Mouse (Mus musculus): ENCODE measurements at regions not wholly inside any gene's neighbourhood (a gene's known extent, or its start where the extent isn't known, plus 50 kb on each side); places are given as distances from the start of the nearest gene placed in this dataset.
"Not testable (repeated sequence)": the region's sequence is repeated elsewhere in the genome, so short reads cannot be mapped to it uniquely, and the experiment has no call there.

- no peak overlapping the region for H3K4me2 ChIP-seq (replicated peaks)
These were observed 558.2 kb downstream of the Isl1 start for GRCm38 (mm10) chr13:115751271-115751670.

GRCm38 (mm10) chr13:115742080-115742479 lies 567.4 kb downstream of the Isl1 start:
- H3K27me3 ChIP-seq (replicated peaks); H3K36me3 ChIP-seq; ATAC-seq (ENCODE audit: low FRiP score, low read depth); H3K27ac ChIP-seq; H3K9ac ChIP-seq; H3K9me3 ChIP-seq; H3K4me1 ChIP-seq; H3K4me3 ChIP-seq; H3K4me2 ChIP-seq (replicated peaks): not testable (repeated sequence)
- WGBS = 94% methylated on average over 1 of the region's 1 CpGs

More at GRCm38 (mm10) chr13:115751271-115751670, 558.2 kb downstream of the Isl1 start:
- no peaks in the 10 kb centered on the region for H3K4me1 ChIP-seq
- H3K4me3 ChIP-seq = no peak overlapping the region
- no peaks in the 10 kb centered on the region for H3K27me3 ChIP-seq (replicated peaks)
- no peak overlapping the region for H3K9ac ChIP-seq
- no peak overlapping the region for H3K27ac ChIP-seq
- WGBS = 52% methylated on average over 7 of the region's 7 CpGs
- ATAC-seq (ENCODE audit: low FRiP score, low read depth) = no peak; the same call in 1 of the 2 replicates
- H3K9me3 ChIP-seq = no peaks in the 10 kb centered on the region
- no peaks in the 10 kb centered on the region for H3K36me3 ChIP-seq

- no peaks in the 10 kb centered on the region for H3K4me1 ChIP-seq
- H3K27ac ChIP-seq = no peak overlapping the region
- H3K4me2 ChIP-seq (replicated peaks) = no peak overlapping the region
- no peak overlapping the region for H3K4me3 ChIP-seq
- ATAC-seq (ENCODE audit: low FRiP score, low read depth) = no peak
- WGBS = 73% methylated on average over 5 of the region's 5 CpGs
- no peak overlapping the region for H3K9ac ChIP-seq
- no peaks in the 10 kb centered on the region for H3K36me3 ChIP-seq
- no peaks in the 10 kb centered on the region for H3K27me3 ChIP-seq (replicated peaks)
- no peaks in the 10 kb centered on the region for H3K9me3 ChIP-seq
These were observed 581.5 kb downstream of the Isl1 start for GRCm38 (mm10) chr13:115727986-115728385.

GRCm38 (mm10) chr13:115725356-115725952 lies 584.0 kb downstream of the Isl1 start:
- Histone ChIP-seq H3K4me1 (no peaks in the 10 kb centered on the region), H3K9ac (no peak overlapping the region), H3K9me3 (no peaks in the 10 kb centered on the region), H3K4me3 (no peak overlapping the region), H3K27ac (no peak overlapping the region), H3K27me3 (replicated peaks) (no peaks in the 10 kb centered on the region), H3K36me3 (no peaks in the 10 kb centered on the region), H3K4me2 (replicated peaks) (no peak overlapping the region)
- no peak for ATAC-seq (ENCODE audit: low FRiP score, low read depth)
- 54% methylated on average over 5 of the region's 5 CpGs for WGBS

- ATAC-seq (ENCODE audit: low FRiP score, low read depth) = no peak
- Histone ChIP-seq H3K27me3 (replicated peaks) (no peaks in the 10 kb centered on the region), H3K9me3 (no peaks in the 10 kb centered on the region), H3K4me3 (no peak overlapping the region), H3K4me2 (replicated peaks) (no peak overlapping the region), H3K4me1 (no peaks in the 10 kb centered on the region), H3K36me3 (no peaks in the 10 kb centered on the region), H3K9ac (no peak overlapping the region), H3K27ac (no peak overlapping the region)
- 91% methylated on average over 2 of the region's 2 CpGs for WGBS
These were observed 590.2 kb downstream of the Isl1 start for GRCm38 (mm10) chr13:115719276-115719675.

- no peak for ATAC-seq (ENCODE audit: low FRiP score, low read depth)
- no peak overlapping the region for H3K9ac ChIP-seq
- 63% methylated on average over 5 of the region's 5 CpGs for WGBS
These were observed 590.6 kb downstream of the Isl1 start for GRCm38 (mm10) chr13:115718859-115719258.

GRCm38 (mm10) chr13:115696197-115696596 lies 594.4 kb upstream of the Itga1 start:
- Histone ChIP-seq H3K27me3 (replicated peaks) (peaks cover 10% of the 10 kb centered on the region; the same call in 1 of the 2 replicates), H3K36me3 (no peaks in the 10 kb centered on the region), H3K9ac (no peak overlapping the region), H3K4me2 (replicated peaks) (no peak overlapping the region), H3K9me3 (no peaks in the 10 kb centered on the region), H3K4me3 (no peak overlapping the region), H3K4me1 (no peaks in the 10 kb centered on the region), H3K27ac (no peak overlapping the region)
- no peak for ATAC-seq (ENCODE audit: low FRiP score, low read depth)
- 35% methylated on average over 2 of the region's 2 CpGs for WGBS

More at GRCm38 (mm10) chr13:115718859-115719258, 590.6 kb downstream of the Isl1 start:
- Histone ChIP-seq H3K9me3 (no peaks in the 10 kb centered on the region), H3K36me3 (no peaks in the 10 kb centered on the region), H3K4me3 (no peak overlapping the region), H3K27ac (no peak overlapping the region), H3K4me1 (no peaks in the 10 kb centered on the region), H3K27me3 (replicated peaks) (no peaks in the 10 kb centered on the region), H3K4me2 (replicated peaks) (no peak overlapping the region)

DNA sequence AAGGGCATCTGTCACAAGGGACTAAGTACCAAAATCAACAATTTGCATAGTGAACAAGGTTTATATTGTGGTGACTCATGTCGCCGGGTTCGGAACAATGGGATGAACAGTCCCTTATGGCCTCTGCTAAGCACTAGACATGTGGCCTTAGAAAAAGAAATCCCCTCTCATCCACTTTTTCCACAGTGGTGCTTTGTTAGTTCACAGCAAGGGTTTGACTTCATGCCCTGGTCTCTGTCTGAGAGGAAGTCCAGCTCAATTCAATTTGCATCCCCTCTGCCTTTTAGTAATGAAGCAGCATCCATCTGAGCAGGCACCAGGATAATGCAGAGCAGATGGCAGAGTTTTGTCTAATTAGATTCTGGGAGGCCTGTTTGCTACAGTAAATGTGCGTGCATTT lies 585.7 kb upstream of the Itga1 start:
- peaks cover 27% of the 10 kb centered on the region for H3K27me3 ChIP-seq (replicated peaks)
- 6% methylated on average over 4 of the region's 4 CpGs for WGBS

DNA sequence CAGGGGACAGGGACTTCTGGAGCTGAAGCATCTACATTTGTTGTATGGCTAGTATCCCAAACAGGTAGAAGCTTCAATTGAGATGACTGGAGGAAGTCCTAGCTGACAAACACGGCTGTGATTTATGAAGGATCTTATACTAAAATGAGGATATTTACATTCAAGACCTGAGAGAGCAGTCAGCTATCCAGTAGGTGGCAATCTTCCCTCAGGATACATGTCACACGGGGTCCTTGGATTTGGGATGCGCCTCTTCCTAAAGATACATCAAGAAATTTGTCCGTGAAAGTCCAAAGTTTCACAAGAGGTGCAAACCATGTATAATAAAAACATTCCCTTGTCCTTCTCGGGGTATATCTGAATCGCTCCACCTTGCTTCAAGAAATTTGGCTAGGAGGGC lies 577.8 kb upstream of the Itga1 start:
- 45% methylated on average over 6 of the region's 6 CpGs for WGBS
- Histone ChIP-seq H3K9me3 (no peaks in the 10 kb centered on the region), H3K4me2 (replicated peaks) (no peak overlapping the region), H3K4me1 (no peaks in the 10 kb centered on the region), H3K36me3 (no peaks in the 10 kb centered on the region), H3K27ac (no peak overlapping the region), H3K27me3 (replicated peaks) (peaks cover 31% of the 10 kb centered on the region), H3K4me3 (no peak overlapping the region), H3K9ac (no peak overlapping the region)
- no peak for ATAC-seq (ENCODE audit: low FRiP score, low read depth)

More for the DNA sequence above, 585.7 kb upstream of the Itga1 start:
- Histone ChIP-seq H3K9ac (no peak overlapping the region), H3K36me3 (no peaks in the 10 kb centered on the region), H3K9me3 (no peaks in the 10 kb centered on the region), H3K27ac (no peak overlapping the region), H3K4me3 (no peak overlapping the region), H3K4me1 (no peaks in the 10 kb centered on the region), H3K4me2 (replicated peaks) (no peak overlapping the region)
- ATAC-seq (ENCODE audit: low FRiP score, low read depth) = peak; percentile 95

DNA sequence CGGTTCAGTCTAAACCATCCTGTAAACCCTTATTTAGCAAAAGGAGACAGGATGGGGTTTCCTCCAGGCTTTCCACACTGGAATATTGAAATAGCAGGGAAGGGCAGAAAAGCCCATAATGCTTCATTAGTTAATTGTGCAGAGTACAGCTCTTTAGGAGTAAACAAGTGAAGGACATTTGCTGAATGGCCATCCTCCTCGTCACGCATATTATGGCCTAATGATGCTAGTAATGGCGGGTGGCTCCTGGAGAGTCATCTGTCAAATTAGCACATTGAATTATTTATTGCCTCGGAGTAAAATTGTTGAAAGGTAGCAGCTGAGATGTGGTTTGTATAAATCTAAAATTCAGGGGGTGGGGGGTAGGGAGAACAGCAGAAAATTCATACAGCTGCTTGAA lies 575.1 kb upstream of the Itga1 start:
- no peak overlapping the region for H3K9ac ChIP-seq
- no peaks in the 10 kb centered on the region for H3K9me3 ChIP-seq
- 0 out of 2 replicates have a peak, but pooled peaks cover 5% of the 10 kb centered on the region for H3K4me1 ChIP-seq
- ATAC-seq (ENCODE audit: low FRiP score, low read depth) = peak; percentile 31; the same call in 1 of the 2 replicates
- H3K4me2 ChIP-seq (replicated peaks) = no peak overlapping the region
- no peaks in the 10 kb centered on the region for H3K36me3 ChIP-seq
- 22% methylated on average over 5 of the region's 5 CpGs for whole genome bisulfite sequencing
- peaks cover 19% of the 10 kb centered on the region for H3K27me3 ChIP-seq (replicated peaks)
- H3K4me3 ChIP-seq = no peak overlapping the region
- no peak overlapping the region for H3K27ac ChIP-seq

GRCm38 (mm10) chr13:115673729-115674128 lies 572.0 kb upstream of the Itga1 start:
- 9% methylated on average over 5 of the region's 5 CpGs for WGBS
- Histone ChIP-seq H3K9ac (no peak overlapping the region), H3K4me3 (no peak overlapping the region), H3K27ac (no peak overlapping the region), H3K9me3 (no peaks in the 10 kb centered on the region), H3K4me2 (replicated peaks) (no peak overlapping the region), H3K36me3 (no peaks in the 10 kb centered on the region), H3K27me3 (replicated peaks) (peaks cover 5% of the 10 kb centered on the region), H3K4me1 (0 out of 2 replicates have a peak, but pooled peaks cover 5% of the 10 kb centered on the region)
- ATAC-seq (ENCODE audit: low FRiP score, low read depth) = peak; percentile 50; the same call in 1 of the 2 replicates

DNA sequence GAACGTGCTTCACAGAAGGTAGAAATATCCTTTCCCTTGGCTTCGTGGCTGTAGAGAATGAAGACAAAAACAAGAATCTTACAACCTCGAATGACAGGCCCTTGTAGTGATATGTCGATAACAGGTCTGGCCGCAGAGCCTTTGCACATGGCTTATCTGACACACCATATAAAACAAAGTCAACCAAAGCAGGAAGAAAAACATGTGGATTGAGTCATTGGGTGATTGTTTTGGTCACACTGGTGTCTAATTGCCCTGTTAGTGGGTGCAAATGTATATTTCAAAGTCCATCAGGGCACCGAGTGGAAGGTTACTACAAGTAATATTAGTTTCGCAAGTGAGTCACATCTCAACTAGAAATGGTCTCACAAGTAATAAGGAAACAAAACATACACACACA lies 569.9 kb upstream of the Itga1 start:
- 89% methylated on average over 7 of the region's 7 CpGs for WGBS
- no peak overlapping the region for H3K27ac ChIP-seq
- H3K4me2 ChIP-seq (replicated peaks) = no peak overlapping the region
- no peak overlapping the region for H3K4me3 ChIP-seq
- H3K4me1 ChIP-seq = 0 out of 2 replicates have a peak, but pooled peaks cover 5% of the 10 kb centered on the region
- no peak overlapping the region for H3K9ac ChIP-seq
- H3K36me3 ChIP-seq = no peaks in the 10 kb centered on the region
- no peaks in the 10 kb centered on the region for H3K9me3 ChIP-seq
- H3K27me3 ChIP-seq (replicated peaks) = no peaks in the 10 kb centered on the region
- ATAC-seq (ENCODE audit: low FRiP score, low read depth) = no peak

DNA sequence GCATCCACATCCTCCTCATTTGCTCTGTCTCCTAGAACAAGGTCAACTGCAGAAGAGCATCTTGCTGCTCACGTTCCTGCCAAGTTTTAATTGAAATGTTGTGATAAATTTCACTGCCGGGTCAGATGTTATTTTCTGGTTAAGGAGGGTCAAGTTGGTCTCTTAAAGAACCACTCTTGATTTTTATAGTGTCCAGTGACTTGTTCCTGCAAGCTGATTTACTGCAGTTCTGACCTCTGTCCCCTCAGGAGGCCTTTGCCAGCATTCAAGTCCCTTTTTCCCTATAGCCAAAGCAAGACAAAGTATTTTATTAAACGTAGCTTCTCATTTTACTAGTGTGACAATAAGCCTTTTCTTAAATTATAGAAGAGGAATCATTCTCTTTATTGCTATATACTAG lies 567.8 kb upstream of the Itga1 start:
- 10% methylated on average over 3 of the region's 3 CpGs for WGBS

More for the DNA sequence above, 567.8 kb upstream of the Itga1 start:
- H3K36me3 ChIP-seq = no peaks in the 10 kb centered on the region
- no peak overlapping the region for H3K4me3 ChIP-seq
- no peaks in the 10 kb centered on the region for H3K27me3 ChIP-seq (replicated peaks)
- H3K9ac ChIP-seq = no peak overlapping the region
- H3K4me1 ChIP-seq = 0 out of 2 replicates have a peak, but pooled peaks cover 5% of the 10 kb centered on the region
- H3K4me2 ChIP-seq (replicated peaks) = no peak overlapping the region
- ATAC-seq (ENCODE audit: low FRiP score, low read depth) = no peak
- H3K27ac ChIP-seq = no peak overlapping the region
- H3K9me3 ChIP-seq = no peaks in the 10 kb centered on the region

All from neural tube, embryonic 12.5 days (tissue).